Mouse (Mus musculus): ENCODE measurements around the gene Cux2.

- TF ChIP-seq CTCF (conservative IDR thresholded peaks at IDR 0.05; ENCODE audit: insufficient read depth, insufficient read length, low read depth, low read length) (no peak), POLR2A (IDR thresholded peaks at IDR 0.05; ENCODE audit: low read depth, low read length) (no peak)
Observed at GRCm38 (mm10) chr5:122049664-122050016, 262 bp downstream of the Cux2 start.
